Mouse (Mus musculus): ENCODE data around the gene Gm21974.

The Gm21974 gene

GRCm38 (mm10) chr7:127918203-127918602 is 22.9 kb upstream of the Gm21974 start:
- CTCF ChIA-PET, result no interaction called here

- CTCF ChIA-PET, result interaction anchor here (0.6 kb wide), 1 partner anchor 11 kb away, joined by 3 read pairs; no protein-coding TSS in a partner anchor
Measured at GRCm38 (mm10) chr7:127915293-127915692, 20.0 kb upstream of the Gm21974 start.

GRCm38 (mm10) chr7:127912938-127913337 is 17.7 kb upstream of the Gm21974 start:
- CTCF ChIA-PET, result interaction anchor here (0.7 to 0.8 kb wide), 3 partner anchors 9 to 426 kb away, joined by 3 to 12 read pairs (median 7); partner anchors contain the start of gene Hsd3b7

GRCm38 (mm10) chr7:127912190-127912871 is 17.1 kb upstream of the Gm21974 start, which contains the start of gene Kat8:
Kat8 (plus strand) TSS chr7:127912516.
- CTCF ChIA-PET, result interaction anchor here (0.7 to 0.8 kb wide), 2 partner anchors 9 to 112 kb away, joined by 3 to 12 read pairs; partner anchors contain the start of gene Hsd3b7

GRCm38 (mm10) chr7:127908656-127909055 is 13.4 kb upstream of the Gm21974 start:
- CTCF ChIA-PET, result interaction anchor here (0.6 kb wide), 1 partner anchor 743 kb away, joined by 4 read pairs; no protein-coding TSS in a partner anchor

- CTCF ChIA-PET, result no interaction called here
Measured at GRCm38 (mm10) chr7:127907939-127908338, 12.7 kb upstream of the Gm21974 start.

- CTCF ChIA-PET, result interaction anchor here (0.6 to 1.7 kb wide), 4 partner anchors 8 to 88 kb away, joined by 3 to 5 read pairs (median 3); partner anchors contain the start of gene Kat8
Measured at GRCm38 (mm10) chr7:127903971-127904796, 8.9 kb upstream of the Gm21974 start, which contains the start of gene Bckdk. Bckdk (plus strand) TSS chr7:127904082.

GRCm38 (mm10) chr7:127901772-127902171 is 6.5 kb upstream of the Gm21974 start:
- CTCF ChIA-PET, result interaction anchor here (0.6 kb wide), 1 partner anchor 1703 kb away, joined by 4 read pairs; no protein-coding TSS in a partner anchor

GRCm38 (mm10) chr7:127899997-127900396 is 4.7 kb upstream of the Gm21974 start:
- CTCF ChIA-PET, result no interaction called here

GRCm38 (mm10) chr7:127898179-127898956 is 3.1 kb upstream of the Gm21974 start:
- CTCF ChIA-PET, result no interaction called here

GRCm38 (mm10) chr7:127897542-127897941 is 2.3 kb upstream of the Gm21974 start:
- CTCF ChIA-PET, result no interaction called here

- CTCF ChIA-PET, result interaction anchor here (0.7 to 0.8 kb wide), 2 partner anchors 16 to 95 kb away, joined by 3 to 7 read pairs; no protein-coding TSS in a partner anchor
Measured at GRCm38 (mm10) chr7:127896384-127896783, 1.1 kb upstream of the Gm21974 start.

- CTCF ChIA-PET, result interaction anchor here (0.6 to 1.1 kb wide), 6 partner anchors 22 to 1146 kb away, joined by 4 to 9 read pairs (median 6); no protein-coding TSS in a partner anchor
Measured at GRCm38 (mm10) chr7:127895891-127896290, 637 bp upstream of the Gm21974 start.

- CTCF ChIA-PET, result interaction anchor here (0.5 kb wide), 1 partner anchor 72 kb away, joined by 4 read pairs; no protein-coding TSS in a partner anchor
Measured at GRCm38 (mm10) chr7:127894480-127894879, 774 bp downstream of the Gm21974 start.

- CTCF ChIA-PET, result no interaction called here
Measured at GRCm38 (mm10) chr7:127890798-127891197, 4.5 kb downstream of the Gm21974 start, which contains the start of gene Prss53. Prss53 (minus strand) TSS chr7:127890970.

GRCm38 (mm10) chr7:127888821-127889220 is 6.4 kb downstream of the Gm21974 start:
- CTCF ChIA-PET, result no interaction called here

- CTCF ChIA-PET, result no interaction called here
Measured at GRCm38 (mm10) chr7:127887781-127888180, 7.5 kb downstream of the Gm21974 start.

- CTCF ChIA-PET, result no interaction called here
Measured at GRCm38 (mm10) chr7:127887191-127887590, 8.1 kb downstream of the Gm21974 start.

- CTCF ChIA-PET, result no interaction called here
Measured at GRCm38 (mm10) chr7:127886551-127886950, 8.7 kb downstream of the Gm21974 start.

- CTCF ChIA-PET, result interaction anchor here (0.6 kb wide), 1 partner anchor 15 kb away, joined by 5 read pairs; no protein-coding TSS in a partner anchor
Measured at GRCm38 (mm10) chr7:127885951-127886350, 9.3 kb downstream of the Gm21974 start.

GRCm38 (mm10) chr7:127880431-127880830 is 14.8 kb downstream of the Gm21974 start:
- CTCF ChIA-PET, result interaction anchor here (0.5 to 1.4 kb wide), 2 partner anchors 16 to 24 kb away, joined by 5 to 7 read pairs; partner anchors contain the start of gene Bckdk
